Mouse (Mus musculus): ENCODE measurements around the gene Rasd2.

The Rasd2 gene

GRCm38 (mm10) chr8:75219877-75220738 lies 6.4 kb downstream of the Rasd2 start:
- no peak for DNase-seq (ENCODE audit: low spot score in 2 of 2)

GRCm38 (mm10) chr8:75222665-75223064 lies 8.9 kb downstream of the Rasd2 start:
- DNase-seq (ENCODE audit: low spot score in 2 of 2): no peak

- no peak for DNase-seq (ENCODE audit: low spot score in 2 of 2)
These were observed 13.0 kb downstream of the Rasd2 start for GRCm38 (mm10) chr8:75226773-75227172.

GRCm38 (mm10) chr8:75233915-75234554 lies 20.3 kb downstream of the Rasd2 start:
- no peak for DNase-seq (ENCODE audit: low spot score in 2 of 2)

GRCm38 (mm10) chr8:75247331-75247730 lies 33.6 kb downstream of the Rasd2 start:
- DNase-seq (ENCODE audit: low spot score in 2 of 2): no peak

- no peak for DNase-seq (ENCODE audit: low spot score in 2 of 2)
These were observed 35.4 kb downstream of the Rasd2 start for GRCm38 (mm10) chr8:75249186-75249585.

- DNase-seq (ENCODE audit: low spot score in 2 of 2): no peak
These were observed 40.3 kb downstream of the Rasd2 start for GRCm38 (mm10) chr8:75254027-75254426.

GRCm38 (mm10) chr8:75255635-75256034 lies 41.9 kb downstream of the Rasd2 start:
- no peak for DNase-seq (ENCODE audit: low spot score in 2 of 2)

- DNase-seq (ENCODE audit: low spot score in 2 of 2): no peak
These were observed 58.4 kb downstream of the Rasd2 start for GRCm38 (mm10) chr8:75272166-75272565.

Measured in natural killer cell, adult 2 months (primary cell).